Comparison of ENCODE assay signal across 20 mouse cellular contexts in genomic region chr10:61440202-61440800, GRCm38 (mm10). TPM values are rescaled to one million over a fixed set of nuclear protein-coding genes. Genes with fewer than 3 reads are reported as not detected.
DNase-seq lines count a peak whose midpoint lies in the region; TF ChIP-seq lines count a peak whose summit lies in the region.
"Had no signal": no experiment of that assay in that cellular context is flagged by ENCODE, and none has a peak within 500 bp of the region (broad histone marks: within the 10 kb centered on the region; RNA-seq: fewer than 3 reads in every experiment).

No protein-coding gene starts in this region.

- 42% methylated on average over 7 of the region's 7 CpGs for WGBS in kidney, adult 2 months

- H3K4me1 ChIP-seq in kidney, adult 2 months (ENCODE audit: control insufficient read depth, insufficient read depth, low read length) = peaks cover 37% of the 10 kb centered on the region

- H3K27ac ChIP-seq in kidney, adult 2 months (ENCODE audit: insufficient read depth, low read depth, low read length) = peak overlapping the region; percentile 34; the same call in 1 of the 2 replicates
- H3K27ac ChIP-seq: gastrocnemius, adult 2 months; heart, adult 2 months; limb, embryonic 12.5 days; liver, embryonic 15.5 days; neural tube, embryonic 13.5 days had no signal

- DNase-seq in embryo, embryonic 10 days (ENCODE audit: low spot score) = peak; percentile 4
- no peak for DNase-seq in embryo, embryonic 11 days
- peak; percentile 54 for DNase-seq in R1 (ENCODE audit: low read depth, low spot score)
- peak; percentile 90 for DNase-seq in kidney, adult 2 months
- DNase-seq in kidney, postnatal 14 days = peak; percentile 71
- no peak for DNase-seq in heart, postnatal 25 days (ENCODE audit: low spot score)
- DNase-seq in right cerebral cortex, postnatal 4 days = no peak
- DNase-seq in ovary, postnatal 36 days (ENCODE audit: low spot score) = no peak
- DNase-seq: cerebellum, adult 18-20 months; cerebellum, postnatal 25 days; gastrocnemius, adult 2 months; heart, adult 2 months; midbrain, embryonic 14.5 days; thymus, postnatal 25 days had no signal

- no peak overlapping the region for H3K4me3 ChIP-seq in kidney, adult 2 months (ENCODE audit: insufficient read depth, low read depth, low read length)
- H3K4me3 ChIP-seq: gastrocnemius, adult 2 months; heart, adult 2 months; limb, embryonic 12.5 days; liver, embryonic 15.5 days; neural tube, embryonic 13.5 days had no signal

- H3K36me3 ChIP-seq in kidney, adult 2 months (ENCODE audit: control insufficient read depth, insufficient read depth, low read length) = no peaks in the 10 kb centered on the region

- intact Hi-C loops in heart, postnatal 25 days (cut with DNase I) = no loop called here

- no peak for TF ChIP-seq POLR2A in kidney, adult 2 months (IDR thresholded peaks at IDR 0.05; ENCODE audit: low read depth, low read length)

- H3K27me3 ChIP-seq in kidney, adult 2 months (replicated peaks; ENCODE audit: control insufficient read depth, insufficient read depth, low read length) = no peaks in the 10 kb centered on the region
- H3K27me3 ChIP-seq: limb, embryonic 12.5 days; liver, embryonic 15.5 days; neural tube, embryonic 13.5 days had no signal

- TF ChIP-seq CTCF in kidney, adult 2 months (conservative IDR thresholded peaks at IDR 0.05; ENCODE audit: insufficient read depth, insufficient read length, low read depth, low read length) = no peak

RNA-seq across cellular contexts. Expression of gene Eif4ebp2, which starts 12.2 kb away (rescaled TPM):
- 127 and 128 TPM in 2 replicates for polyA plus RNA-seq in kidney, adult 2 months (2012; rRNA removed)
- total RNA-seq in heart, postnatal 25 days (2021) = 10 to 100 TPM; 71.4 to 75.2 TPM

RNA-seq across cellular contexts. Expression of gene Nodal, which starts 22.5 kb away (rescaled TPM):
- polyA plus RNA-seq in kidney, adult 2 months (2012; rRNA removed) = 0.06 and 0.12 TPM in 2 replicates
- total RNA-seq in heart, postnatal 25 days (2021) = under 1 TPM in 1 of 2 experiments, not detected in 1; 0.10 TPM
- total RNA-seq: hematopoietic stem cell, adult 5-6 weeks; megakaryocyte, adult 5-6 weeks had no signal
- polyA plus RNA-seq: forebrain, embryonic 11.5 days; limb, embryonic 12.5 days; midbrain, embryonic 14.5 days; neural tube, embryonic 13.5 days had no signal

RNA-seq across cellular contexts. Expression of gene Lrrc20, which starts 35.3 kb away (rescaled TPM):
- polyA plus RNA-seq in kidney, adult 2 months (2012; rRNA removed) = 4.0 and 4.6 TPM in 2 replicates
- total RNA-seq in heart, postnatal 25 days (2021) = 10 to 100 TPM; 30.1 to 31.3 TPM

RNA-seq across cellular contexts. Expression of gene Pald1, which starts 57.0 kb away (rescaled TPM):
- 8.8 and 10.8 TPM in 2 replicates for polyA plus RNA-seq in kidney, adult 2 months (2012; rRNA removed)
- total RNA-seq in heart, postnatal 25 days (2021) = 10 to 100 TPM; 16.1 to 21.9 TPM

Comparison
In these comparisons a context has a peak if more than half of its experiments do, and no peak if none do; other contexts are left out.
1. DNase-seq: peak in embryo, embryonic 10 days (single experiment), R1 (single experiment), kidney, adult 2 months (single experiment) and kidney, postnatal 14 days (single experiment); none in embryo, embryonic 11 days (single experiment), heart, postnatal 25 days (single experiment), right cerebral cortex, postnatal 4 days (single experiment) and ovary, postnatal 36 days (single experiment).